Mouse (Mus musculus) urinary bladder, postnatal 4 days (tissue): Measurements from ENCODE around the gene Knl1.

Experiments
- DNase-seq, 2 experiments: peaks; one replicate each; pipeline ENCODE4 v3.0.0; 2021 to 2022; ENCODE audit warnings: low spot score in 2 of 2

The Knl1 gene

GRCm38 (mm10) chr2:119035397-119035745, 11.5 kb upstream of the Knl1 start:
- DNase-seq, result no peak

GRCm38 (mm10) chr2:119040882-119041281, 6.0 kb upstream of the Knl1 start:
- DNase-seq, result no peak

GRCm38 (mm10) chr2:119045163-119045562, 1.8 kb upstream of the Knl1 start:
- DNase-seq, result no peak

- no peak for DNase-seq
Measured at GRCm38 (mm10) chr2:119047849-119048248, 930 bp downstream of the Knl1 start.

- DNase-seq, result no peak
Measured at GRCm38 (mm10) chr2:119050132-119050650, 3.3 kb downstream of the Knl1 start.

- no peak for DNase-seq
Measured at GRCm38 (mm10) chr2:119060139-119060538, 13.2 kb downstream of the Knl1 start.

- no peak for DNase-seq
Measured at GRCm38 (mm10) chr2:119072397-119072796, 25.5 kb downstream of the Knl1 start.

- DNase-seq, result no peak
Measured at GRCm38 (mm10) chr2:119086156-119086555, 39.2 kb downstream of the Knl1 start.

GRCm38 (mm10) chr2:119101552-119101951, 54.6 kb downstream of the Knl1 start:
- DNase-seq, result no peak

- DNase-seq, result no peak
Measured at GRCm38 (mm10) chr2:119106583-119106982, 59.7 kb downstream of the Knl1 start.

- no peak for DNase-seq
Measured at GRCm38 (mm10) chr2:119108554-119108953, 61.6 kb downstream of the Knl1 start.

GRCm38 (mm10) chr2:119111060-119111459, 64.1 kb downstream of the Knl1 start:
- DNase-seq, result no peak

GRCm38 (mm10) chr2:119112438-119113112, 65.7 kb downstream of the Knl1 start, which contains the start of gene Rad51:
TSS of gene Rad51 (plus strand) at chr2:119112793.
- peak; percentile 81 to 87 for DNase-seq

GRCm38 (mm10) chr2:119113121-119113925, 66.4 kb downstream of the Knl1 start:
- DNase-seq, result no peak

- no peak for DNase-seq
Measured at GRCm38 (mm10) chr2:119136346-119136898, 89.5 kb downstream of the Knl1 start.

- no peak for DNase-seq
Measured at GRCm38 (mm10) chr2:119145199-119145598, 98.3 kb downstream of the Knl1 start.

GRCm38 (mm10) chr2:119146435-119146834, 99.5 kb downstream of the Knl1 start:
- DNase-seq, result no peak

- DNase-seq, result peak in 1 of 2 experiments; percentile 29
Measured at GRCm38 (mm10) chr2:119147160-119147678, 100.3 kb downstream of the Knl1 start.

- no peak for DNase-seq
Measured at GRCm38 (mm10) chr2:119147775-119148174, 100.9 kb downstream of the Knl1 start.

GRCm38 (mm10) chr2:119152255-119152654, 105.3 kb downstream of the Knl1 start:
- DNase-seq, result no peak

- DNase-seq, result no peak
Measured at GRCm38 (mm10) chr2:119154683-119155082, 107.8 kb downstream of the Knl1 start.
